Mouse (Mus musculus) right cerebral cortex, adult 2 months (tissue): ENCODE results near the gene Atpaf2.

Experiments used
- DNase-seq, 2 experiments: peaks; one replicate each; pipeline ENCODE4 v3.0.0; 2021 to 2022; ENCODE audit warnings: low spot score in 2 of 2

Gene Atpaf2

GRCm38 (mm10) chr11:60397172-60397571 is 21.1 kb downstream of the Atpaf2 start:
- DNase-seq: peak; percentile 76 to 78

GRCm38 (mm10) chr11:60396546-60396945 is 21.7 kb downstream of the Atpaf2 start:
- peak in 1 of 2 experiments; percentile 15 for DNase-seq

- peak in 1 of 2 experiments; percentile 9 for DNase-seq
Measured at GRCm38 (mm10) chr11:60391346-60391745, 26.9 kb downstream of the Atpaf2 start.

GRCm38 (mm10) chr11:60387944-60388343 is 30.3 kb downstream of the Atpaf2 start:
- DNase-seq: no peak

GRCm38 (mm10) chr11:60385946-60386345 is 32.3 kb downstream of the Atpaf2 start:
- no peak for DNase-seq

GRCm38 (mm10) chr11:60384762-60385421 is 33.4 kb downstream of the Atpaf2 start:
- DNase-seq: peak; percentile 72 to 78

GRCm38 (mm10) chr11:60383518-60383917 is 34.7 kb downstream of the Atpaf2 start:
- no peak for DNase-seq

GRCm38 (mm10) chr11:60374481-60374880 is 43.8 kb downstream of the Atpaf2 start:
- no peak for DNase-seq

- DNase-seq: no peak
Measured at GRCm38 (mm10) chr11:60370431-60370830, 47.8 kb downstream of the Atpaf2 start.

- DNase-seq: no peak
Measured at GRCm38 (mm10) chr11:60369448-60369847, 48.8 kb downstream of the Atpaf2 start.

- DNase-seq: no peak
Measured at GRCm38 (mm10) chr11:60368909-60369308, 49.3 kb downstream of the Atpaf2 start.

GRCm38 (mm10) chr11:60367256-60367655 is 51.0 kb downstream of the Atpaf2 start:
- DNase-seq: no peak

- DNase-seq: no peak
Measured at GRCm38 (mm10) chr11:60366239-60367019, 51.8 kb downstream of the Atpaf2 start.

GRCm38 (mm10) chr11:60360631-60361201 is 57.5 kb downstream of the Atpaf2 start:
- no peak for DNase-seq

- no peak for DNase-seq
Measured at GRCm38 (mm10) chr11:60359936-60360335, 58.3 kb downstream of the Atpaf2 start.

GRCm38 (mm10) chr11:60359138-60359537 is 59.1 kb downstream of the Atpaf2 start:
- no peak for DNase-seq

- DNase-seq: no peak
Measured at GRCm38 (mm10) chr11:60358548-60358947, 59.7 kb downstream of the Atpaf2 start.

GRCm38 (mm10) chr11:60357116-60357515 is 61.1 kb downstream of the Atpaf2 start:
- DNase-seq: no peak

- no peak for DNase-seq
Measured at GRCm38 (mm10) chr11:60355952-60356351, 62.3 kb downstream of the Atpaf2 start.

GRCm38 (mm10) chr11:60352559-60353411 is 65.5 kb downstream of the Atpaf2 start, which contains the start of the genes Tom1l2 and Drc3:
Gene Tom1l2, minus strand, starts transcription at chr11:60352905.
Gene Drc3, plus strand, starts transcription at chr11:60353329.
- peak; percentile 99 for DNase-seq

- DNase-seq: peak; percentile 65 to 66
Measured at GRCm38 (mm10) chr11:60351925-60352371, 66.3 kb downstream of the Atpaf2 start.

GRCm38 (mm10) chr11:60351388-60351787 is 66.9 kb downstream of the Atpaf2 start:
- no peak for DNase-seq
